Mouse (Mus musculus): ENCODE data around the gene Gm28729.

- no peak for TF ChIP-seq CTCF (IDR thresholded peaks at IDR 0.05; ENCODE audit: low read depth, low read length)
- TF ChIP-seq POLR2A (IDR thresholded peaks at IDR 0.05; ENCODE audit: insufficient read depth, low read length), result no peak
Measured at GRCm38 (mm10) chr9:96502856-96503610, 22.0 kb downstream of the Gm28729 start.
